Mouse (Mus musculus): ENCODE data around the gene Tmem234.
A peak's percentile ranks its signal among the peaks of the same experiment; 100 is the strongest.
"Not testable (repeated sequence)": the region's sequence is repeated elsewhere in the genome, so short reads cannot be mapped to it uniquely, and the experiment has no call there.

Gene Tmem234

DNA sequence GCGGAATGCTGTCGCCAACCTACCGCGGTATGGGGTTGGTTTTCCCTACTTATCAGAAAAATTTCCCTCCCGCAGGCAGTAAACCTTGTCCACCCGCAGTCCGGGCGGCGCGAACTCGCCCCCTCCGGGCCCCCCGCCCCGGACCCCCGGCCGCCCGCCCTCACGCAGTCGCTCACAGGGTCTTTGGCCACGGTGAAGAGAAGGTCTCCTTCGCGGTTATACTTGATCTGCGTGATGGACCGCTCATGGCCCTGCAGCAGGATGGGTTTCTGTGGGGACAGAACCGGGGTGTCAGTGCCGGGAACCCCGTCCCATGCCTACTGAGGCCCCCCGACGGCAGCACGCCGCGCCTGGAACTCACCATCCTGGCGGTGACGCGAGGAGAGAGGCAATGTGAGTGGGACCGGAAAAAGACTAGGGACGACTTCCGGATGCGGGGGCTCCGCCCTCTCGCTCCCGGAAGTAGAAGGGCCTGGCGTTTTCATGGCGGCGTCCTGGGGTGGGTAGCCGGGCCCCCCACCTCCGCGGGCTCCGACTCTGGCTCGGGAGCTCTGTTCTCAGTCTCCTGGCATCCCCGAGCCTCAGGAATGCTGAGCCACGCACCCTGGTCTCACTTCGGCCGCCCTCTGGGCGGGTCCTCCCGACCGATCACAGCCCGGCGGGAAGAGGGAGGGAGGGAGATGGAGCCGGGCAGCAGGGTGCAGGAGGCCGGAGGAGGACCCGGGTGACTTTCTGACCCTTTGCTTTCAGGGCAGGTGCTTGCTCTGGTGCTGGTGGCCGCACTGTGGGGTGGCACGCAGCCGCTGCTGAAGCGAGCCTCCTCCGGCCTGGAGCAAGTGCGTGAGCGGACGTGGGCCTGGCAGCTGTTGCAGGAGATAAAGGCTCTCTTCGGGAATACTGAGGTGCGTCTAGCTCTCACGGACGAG is at the start of gene Tmem234, which contains the start of gene Eif3i:
TSS of gene Tmem234 (plus strand) at position 436 of the 926 bp plus-strand sequence.
TSS of gene Eif3i (minus strand) at position 416 of the 926 bp plus-strand sequence.
- peak; percentile 84 to 89 for DNase-seq

DNA sequence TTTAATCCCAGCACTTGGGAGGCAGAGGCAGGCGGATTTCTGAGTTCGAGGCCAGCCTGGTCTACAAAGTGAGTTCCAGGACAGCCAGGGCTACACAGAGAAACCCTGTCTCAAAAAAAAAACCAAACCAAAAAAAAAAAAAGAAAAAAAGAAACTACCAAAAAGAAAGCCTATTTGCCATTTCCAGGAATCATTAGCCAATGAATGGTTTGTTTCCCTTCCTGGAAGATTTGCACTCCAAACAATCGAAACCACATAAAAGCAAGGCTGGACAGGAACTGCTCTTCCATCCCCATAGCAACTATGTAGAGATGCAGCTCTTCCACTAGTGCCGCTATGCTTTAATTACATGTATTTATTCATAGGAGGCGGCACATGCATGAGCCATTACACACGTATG is 46.0 kb upstream of the Tmem234 start:
- DNase-seq = not testable (repeated sequence)

DNA sequence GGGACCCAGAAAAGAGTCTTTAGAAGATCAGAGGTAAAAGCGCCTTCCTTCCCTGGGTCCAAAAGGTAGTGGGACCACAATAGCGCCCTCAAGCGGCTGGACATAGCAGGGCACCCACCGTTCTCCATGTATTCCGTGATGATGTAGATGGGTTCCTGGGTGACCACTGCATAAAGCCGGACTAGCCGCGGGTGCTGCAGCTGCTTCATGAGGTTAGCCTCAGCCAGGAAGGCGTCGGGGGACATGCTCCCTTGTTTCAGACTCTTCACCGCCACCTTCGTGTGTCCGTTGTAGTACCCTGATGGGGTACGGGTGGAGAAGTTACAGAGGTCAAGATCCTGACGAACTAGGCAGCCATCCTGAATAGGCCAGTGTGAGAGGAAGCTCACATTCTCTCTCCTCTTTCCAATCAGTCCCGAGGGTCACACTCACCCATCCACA is 45.0 kb upstream of the Tmem234 start:
- DNase-seq = peak; percentile 45 to 65

DNA sequence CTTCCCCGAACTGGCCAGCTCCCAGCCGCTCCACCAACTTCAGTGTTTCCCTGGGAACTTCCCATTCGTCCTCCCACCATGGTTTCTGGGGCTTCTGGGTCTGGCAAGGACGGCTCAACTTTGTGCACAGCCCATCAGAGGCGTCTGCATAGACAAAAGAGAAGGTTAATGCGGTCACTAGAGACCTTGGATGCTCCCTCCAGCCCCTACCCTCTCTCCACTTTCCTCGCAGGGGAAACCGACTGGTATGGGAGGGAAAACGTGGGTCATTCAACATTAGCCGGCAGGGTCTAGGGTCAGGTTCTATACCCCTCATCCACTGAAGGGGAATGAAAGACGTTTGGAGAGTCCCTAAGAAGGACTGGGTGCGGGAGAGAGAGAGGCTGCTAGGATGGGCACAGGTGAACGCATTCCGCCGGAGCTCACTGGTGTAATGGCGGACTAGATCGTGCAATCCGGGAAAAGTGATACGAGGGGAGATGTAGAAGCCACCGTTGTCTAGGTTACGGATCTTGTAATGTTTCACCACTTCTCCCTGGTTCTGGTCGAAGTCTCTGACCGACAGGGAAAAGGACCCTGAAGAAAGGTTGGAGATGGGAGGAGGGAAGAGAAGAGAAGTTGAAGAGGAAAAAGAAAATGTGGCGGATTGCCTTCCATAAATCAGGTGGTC is 44.5 kb upstream of the Tmem234 start:
- no peak for DNase-seq

DNA sequence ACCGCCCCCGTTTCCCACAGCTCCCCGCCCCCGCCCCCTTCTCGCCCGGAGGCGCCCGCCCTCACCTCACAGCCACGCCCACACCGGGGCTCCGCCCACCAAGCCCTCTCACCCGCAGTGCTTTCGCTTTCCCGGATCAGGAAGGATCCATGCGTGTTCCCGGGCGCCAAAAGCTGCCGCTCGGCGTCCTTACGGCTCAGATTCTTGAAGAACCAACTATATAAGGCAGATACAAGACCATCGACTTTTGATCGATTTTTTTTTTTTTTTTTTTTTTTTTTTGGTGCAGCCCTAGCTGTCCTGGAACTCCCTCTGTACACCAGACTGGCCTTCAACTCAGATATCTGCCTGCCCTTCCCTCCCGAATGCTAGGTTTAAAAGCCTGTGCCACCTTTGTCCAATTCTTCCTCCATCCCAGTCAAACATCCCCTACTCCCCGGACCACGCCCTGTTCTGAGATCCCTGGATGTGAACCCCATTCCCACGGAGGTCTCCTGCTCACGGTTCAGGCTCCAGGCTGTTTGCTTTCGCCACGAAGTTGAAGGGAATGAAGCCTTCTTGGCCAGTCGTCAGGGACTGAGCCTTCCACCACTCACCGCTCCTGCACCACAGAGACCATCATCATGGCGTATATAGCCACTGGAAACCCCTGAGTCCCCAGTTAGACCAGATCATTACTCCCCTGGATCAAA is 43.8 kb upstream of the Tmem234 start:
- DNase-seq = peak; percentile 90 to 93

DNA sequence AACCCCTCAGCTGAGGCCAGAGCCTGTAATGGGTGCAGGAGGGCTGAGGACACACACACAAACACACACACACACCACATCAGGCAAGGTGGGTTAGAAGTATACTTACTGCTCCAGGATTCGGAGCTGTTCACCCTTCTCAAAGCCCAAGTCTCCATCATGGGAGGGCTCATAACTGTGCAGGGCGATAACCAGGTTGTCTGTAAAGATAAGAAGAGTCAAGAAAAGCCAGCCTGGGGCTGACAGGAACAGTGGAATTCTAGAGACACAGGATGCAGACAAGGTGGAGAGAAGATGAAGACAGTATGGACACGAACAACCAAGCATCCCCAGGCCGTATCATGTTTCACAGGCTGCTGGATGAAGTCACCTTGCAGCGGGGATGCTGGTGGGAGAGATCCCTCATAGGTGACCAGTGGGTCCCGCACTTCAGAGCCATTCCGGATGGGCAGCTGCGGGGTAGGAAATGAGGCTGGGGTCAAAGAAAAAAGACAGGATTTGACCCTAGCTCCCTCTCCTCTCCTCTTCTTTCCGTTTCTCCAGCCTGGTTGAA is 43.1 kb upstream of the Tmem234 start:
- DNase-seq = no peak

DNA sequence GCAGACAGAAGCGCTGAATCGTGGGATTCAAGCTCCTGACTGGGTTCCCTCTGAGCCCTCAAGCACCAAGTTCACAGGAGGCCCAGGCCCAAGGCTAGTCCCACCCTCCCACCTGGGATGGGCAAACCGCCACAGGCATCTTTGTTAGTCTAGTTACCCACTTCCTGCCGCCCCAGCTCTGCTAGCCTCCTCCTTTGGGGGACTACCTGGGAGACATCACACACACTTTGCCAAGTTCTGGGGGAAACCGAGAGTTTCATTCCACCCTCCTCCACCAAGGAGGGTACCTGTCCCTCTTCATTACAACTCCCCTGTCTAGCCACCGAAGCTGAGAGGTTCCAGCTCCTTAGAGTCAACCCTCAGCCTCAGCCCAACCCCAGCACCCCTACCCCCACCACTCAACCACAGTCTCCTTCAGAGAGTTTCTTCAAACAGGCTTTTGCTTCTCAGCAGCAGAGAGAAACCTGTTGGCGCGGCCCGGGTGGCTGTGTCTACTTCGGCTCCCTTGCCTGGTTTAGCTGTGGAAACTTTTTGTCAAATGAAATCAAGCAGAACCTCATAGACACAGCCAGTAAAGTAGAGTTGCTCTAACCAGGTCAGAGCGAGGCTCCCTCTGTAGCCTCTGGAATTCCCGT is 42.0 kb upstream of the Tmem234 start:
- no peak for DNase-seq

DNA sequence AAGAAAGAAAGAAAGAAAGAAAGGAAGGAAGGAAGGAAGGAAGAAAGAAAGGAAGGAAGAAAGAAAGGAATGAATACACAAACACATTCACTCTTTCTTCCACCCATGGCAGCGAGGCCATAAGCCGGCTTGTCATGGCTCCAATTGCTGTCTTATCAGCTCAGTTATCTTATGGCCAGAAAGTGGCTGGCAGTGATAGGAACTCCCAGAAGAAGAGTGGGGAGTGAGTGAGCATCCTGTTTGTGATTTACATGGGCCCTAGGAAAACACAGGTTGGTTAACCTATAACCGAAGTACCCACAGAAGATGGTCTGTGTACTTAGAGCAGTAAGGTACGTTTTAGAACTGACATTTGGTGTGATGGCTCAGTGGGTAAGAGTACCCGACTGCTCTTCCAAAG is 39.3 kb upstream of the Tmem234 start:
- DNase-seq = no peak

DNA sequence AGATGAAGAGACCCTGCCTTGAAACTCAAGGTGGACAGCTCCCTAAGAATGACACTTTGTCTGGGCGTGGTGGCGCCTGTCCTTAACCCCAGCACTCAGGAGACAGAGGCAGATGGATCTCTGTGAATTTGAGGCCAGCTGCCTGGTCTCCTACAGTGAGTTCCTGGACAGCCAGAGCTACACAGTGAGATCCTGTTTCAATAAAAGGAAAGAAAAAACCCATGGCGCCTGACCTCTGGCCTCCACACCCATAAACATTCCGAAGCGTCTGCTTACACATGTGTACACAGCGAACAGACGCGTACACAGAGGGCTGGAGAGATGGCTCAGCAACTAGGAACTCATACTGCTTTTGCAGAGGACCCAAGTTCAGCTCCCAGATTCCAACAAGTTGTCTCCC is 36.8 kb upstream of the Tmem234 start:
- no peak for DNase-seq

DNA sequence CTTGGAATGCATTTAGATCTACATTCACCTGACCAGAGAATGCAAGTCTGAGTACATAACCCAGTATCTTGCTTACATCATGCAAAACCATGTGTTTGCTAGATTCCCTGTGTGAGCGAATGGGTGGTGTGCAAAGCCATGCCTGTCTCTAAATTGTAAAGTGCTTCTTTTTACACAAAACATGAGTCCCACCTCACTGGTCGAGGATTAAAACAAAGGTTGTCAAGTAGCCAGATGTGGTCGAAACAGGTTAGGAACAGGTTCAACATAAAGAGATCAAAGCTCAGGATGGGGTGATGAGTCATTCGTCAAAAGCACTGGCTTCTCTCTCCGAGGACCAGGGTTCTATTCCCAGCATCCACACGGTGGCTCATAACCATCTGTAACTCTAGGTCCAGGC is 35.3 kb upstream of the Tmem234 start:
- no peak for DNase-seq

DNA sequence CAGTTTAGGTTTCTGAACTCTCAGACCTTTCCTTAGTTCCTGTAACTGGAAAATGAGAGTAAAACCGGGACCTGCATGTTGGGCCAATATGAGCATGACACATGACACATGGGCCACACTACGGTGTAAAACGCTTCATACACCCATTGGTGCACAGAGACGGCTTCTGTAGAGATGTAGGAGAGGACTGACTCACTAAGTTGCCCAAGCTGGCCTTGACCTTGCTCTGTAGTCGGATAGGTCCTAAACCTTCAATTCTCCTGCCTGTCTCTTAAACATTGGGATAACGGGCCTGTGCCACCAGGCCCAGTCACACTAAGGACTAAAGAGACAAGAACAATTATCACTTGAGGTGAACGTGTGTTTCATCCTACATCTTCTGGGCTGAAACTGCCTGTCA is 32.1 kb upstream of the Tmem234 start:
- no peak for DNase-seq

DNA sequence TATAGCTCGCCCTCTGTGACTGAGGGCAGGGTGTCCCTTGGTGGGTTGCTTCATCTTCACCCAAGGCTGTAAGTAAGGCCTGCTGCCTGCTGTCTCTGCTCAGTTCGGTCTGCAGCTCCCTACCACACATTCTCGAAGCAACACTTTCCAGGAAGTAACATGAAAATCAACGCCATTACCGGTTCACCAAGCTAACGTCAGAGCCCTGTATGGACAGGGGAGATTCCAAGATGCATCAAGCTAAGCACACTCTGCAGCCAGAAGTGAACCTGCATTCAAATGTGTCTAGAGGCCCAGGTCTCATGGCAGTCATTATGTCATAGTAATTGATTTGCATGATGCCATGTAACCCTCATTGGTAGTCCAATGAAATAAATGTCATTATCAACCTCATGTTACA is 30.4 kb upstream of the Tmem234 start:
- no peak for DNase-seq

DNA sequence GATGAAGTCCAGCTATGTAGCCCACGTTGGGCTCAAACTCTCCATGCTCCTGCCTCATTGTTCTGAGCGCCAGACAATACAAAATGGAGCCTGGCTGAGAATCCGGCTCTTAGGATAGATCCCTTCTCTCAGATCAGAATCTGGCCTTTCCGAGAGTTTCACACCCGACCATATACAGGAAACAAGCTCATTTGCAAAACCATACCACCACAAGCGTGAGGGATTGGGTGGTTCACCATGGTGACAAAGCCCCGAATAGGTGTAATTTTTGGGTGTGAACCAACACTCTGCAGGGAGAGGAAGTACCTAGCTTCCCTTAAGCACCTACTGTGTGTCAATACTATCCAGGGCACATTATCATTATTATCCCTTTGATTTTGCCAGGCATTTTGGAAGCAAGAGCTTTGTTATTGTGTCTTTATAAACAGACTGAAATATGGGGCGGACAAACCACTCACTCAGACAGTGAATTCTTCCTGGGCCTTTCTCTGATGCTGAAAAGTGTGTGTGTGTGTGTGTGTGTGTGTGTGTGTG is 28.9 kb upstream of the Tmem234 start:
- no peak for DNase-seq

DNA sequence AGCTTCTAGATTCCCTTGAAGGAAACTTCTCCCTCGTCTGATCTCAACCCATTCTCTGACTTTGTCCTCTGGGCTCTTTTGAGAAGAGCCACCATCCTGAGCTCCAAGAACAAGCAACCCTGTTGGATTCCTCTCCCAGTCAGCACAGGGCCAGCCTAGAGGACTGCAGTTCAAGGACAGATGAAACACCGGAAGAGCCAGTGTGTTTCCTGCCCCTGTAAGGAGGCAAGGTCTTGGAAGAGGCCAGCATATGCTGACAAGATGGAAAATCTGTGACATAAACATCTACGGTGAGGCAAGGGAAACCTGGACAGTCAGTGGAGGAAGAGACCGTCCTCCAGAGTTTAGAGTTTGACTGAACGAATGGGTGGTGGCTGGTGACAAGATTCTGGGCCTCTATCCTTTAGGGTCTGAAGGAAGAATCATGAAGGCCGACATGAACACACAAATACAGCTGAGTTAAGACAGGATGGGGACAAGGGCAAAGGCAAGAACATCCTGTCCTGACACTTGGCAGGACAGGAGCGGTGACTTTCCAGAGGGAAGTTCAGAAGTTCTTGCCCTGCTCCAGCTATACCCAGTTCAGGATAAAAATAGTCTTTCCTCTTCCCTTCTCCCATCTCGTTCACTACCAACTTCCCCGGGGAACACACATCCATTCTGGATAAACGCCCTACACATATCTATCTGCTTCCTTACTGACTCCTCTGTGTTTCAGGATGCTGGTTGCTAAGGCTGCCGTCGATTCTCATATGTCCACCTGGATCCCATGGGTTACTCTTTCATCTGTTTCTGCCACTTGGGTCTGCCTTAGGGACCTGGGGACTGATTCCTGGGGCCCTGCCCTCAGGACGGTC is 28.0 kb upstream of the Tmem234 start:
- DNase-seq = no peak

DNA sequence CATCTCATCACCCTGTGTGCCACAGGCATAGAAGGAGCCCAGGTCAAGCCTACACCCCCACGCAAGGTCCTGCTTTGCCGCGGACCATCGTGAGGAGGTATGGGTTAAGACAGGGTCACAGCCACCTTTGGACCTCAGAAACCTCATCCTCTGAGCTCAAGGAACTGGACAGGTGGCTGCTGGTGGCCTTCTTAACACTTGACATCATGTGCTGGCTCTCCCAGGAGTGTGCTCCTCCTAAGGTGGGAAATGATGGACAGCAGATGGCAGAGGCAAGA is 27.4 kb upstream of the Tmem234 start:
- no peak for DNase-seq

DNA sequence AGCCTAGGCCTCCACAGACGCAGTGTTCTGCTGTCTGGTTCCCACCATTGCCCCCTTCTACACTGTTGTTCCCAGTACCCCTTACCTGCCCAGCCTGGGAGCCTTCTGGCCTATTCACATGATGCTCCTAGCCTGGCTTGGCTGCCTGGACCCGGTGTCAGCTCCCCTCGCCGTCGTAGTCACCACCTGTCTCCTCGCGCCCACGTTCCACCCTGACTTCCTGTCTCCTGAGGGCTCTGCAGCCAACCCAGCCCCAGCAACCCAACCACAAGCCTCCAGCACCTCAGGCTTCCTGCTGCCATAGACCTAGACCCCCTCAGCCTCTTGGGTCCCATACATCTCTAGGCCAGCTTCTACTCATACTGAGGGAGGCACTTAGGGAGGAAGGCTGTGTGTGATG is 27.0 kb upstream of the Tmem234 start, which contains the start of gene Lck:
TSS of gene Lck (minus strand) at position 212 of the 400 bp plus-strand sequence.
- DNase-seq = no peak

DNA sequence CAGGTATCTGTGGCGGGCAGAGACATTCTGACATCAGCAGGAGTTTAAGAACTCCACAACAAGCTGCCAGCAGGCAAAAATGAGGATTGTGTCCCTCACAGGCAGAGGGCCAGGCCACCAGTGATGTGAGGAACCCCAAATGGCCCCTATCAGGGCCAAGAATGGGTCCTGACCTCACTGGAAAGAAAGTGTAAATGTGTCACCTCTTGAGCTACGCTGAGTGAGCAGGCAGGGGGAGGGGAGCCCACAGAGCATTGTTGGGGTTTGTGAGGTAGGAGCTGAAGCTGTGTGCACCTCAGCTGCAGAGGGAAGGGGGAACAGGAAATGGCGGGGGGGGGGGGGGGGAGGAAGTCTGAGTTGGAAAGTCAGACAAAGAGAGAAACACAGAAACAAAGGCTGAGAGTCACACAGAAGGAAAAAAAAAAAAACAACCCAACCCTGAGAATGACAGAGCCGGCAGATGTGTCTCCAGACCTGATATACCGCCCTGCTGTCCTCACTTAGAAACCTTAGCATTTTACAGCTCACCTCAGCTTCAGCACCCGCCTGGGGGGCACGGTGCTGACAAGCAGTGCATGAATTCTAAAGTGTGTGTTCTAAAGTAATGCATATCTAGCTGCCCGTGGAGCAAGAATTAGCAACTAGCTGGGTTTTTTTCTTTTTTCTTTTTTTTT is 25.2 kb upstream of the Tmem234 start:
- DNase-seq = peak; percentile 26 to 45

DNA sequence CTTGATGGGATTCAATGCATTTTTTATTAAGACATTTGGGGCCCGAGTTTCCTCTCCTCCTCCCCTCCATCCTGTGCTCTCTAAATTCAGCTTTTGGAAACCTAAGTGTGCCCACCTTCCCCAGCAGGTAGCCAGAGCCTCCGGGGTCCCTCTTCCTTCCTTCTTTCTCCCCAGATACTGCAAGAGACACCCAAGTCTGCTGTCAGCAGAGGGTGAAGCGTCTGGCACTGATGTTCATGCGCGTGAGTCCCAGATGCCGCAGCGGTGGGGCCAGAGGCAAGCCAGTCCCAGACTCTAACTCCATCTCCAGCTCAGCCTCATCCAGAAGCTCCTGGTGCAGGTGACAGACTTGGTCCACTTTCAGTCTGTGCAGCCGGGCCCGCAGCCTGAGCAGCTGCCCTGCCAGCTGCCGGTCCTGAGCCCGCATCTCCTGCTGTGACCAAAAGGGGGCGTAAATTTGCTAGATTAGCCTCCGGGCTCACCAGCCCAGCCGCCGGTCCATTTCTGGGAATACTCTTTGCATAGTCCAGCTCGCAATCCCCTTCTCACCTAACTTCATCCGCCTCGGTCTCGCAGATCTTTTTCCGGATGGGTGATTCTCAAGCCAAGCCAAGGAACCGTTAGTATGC is 23.5 kb upstream of the Tmem234 start:
- peak; percentile 67 to 69 for DNase-seq

DNA sequence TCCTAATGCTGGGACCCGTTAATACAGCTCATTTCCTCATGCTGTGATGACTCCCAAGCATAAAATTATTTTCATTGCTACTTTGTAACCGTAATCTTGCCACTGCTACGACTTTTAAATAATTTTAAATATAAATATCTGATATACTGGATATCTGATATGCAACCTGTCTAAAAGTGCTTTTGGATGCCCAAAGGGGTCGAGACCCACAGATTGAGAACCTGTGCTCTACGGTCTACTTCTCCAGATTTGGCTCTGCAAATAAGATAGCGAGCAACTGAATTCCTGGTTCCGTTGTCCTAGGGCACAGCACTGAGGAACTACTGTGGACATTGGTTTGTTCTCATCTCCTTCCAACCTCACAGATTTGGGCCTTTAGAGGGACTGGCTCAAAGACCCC is 22.8 kb upstream of the Tmem234 start:
- no peak for DNase-seq

DNA sequence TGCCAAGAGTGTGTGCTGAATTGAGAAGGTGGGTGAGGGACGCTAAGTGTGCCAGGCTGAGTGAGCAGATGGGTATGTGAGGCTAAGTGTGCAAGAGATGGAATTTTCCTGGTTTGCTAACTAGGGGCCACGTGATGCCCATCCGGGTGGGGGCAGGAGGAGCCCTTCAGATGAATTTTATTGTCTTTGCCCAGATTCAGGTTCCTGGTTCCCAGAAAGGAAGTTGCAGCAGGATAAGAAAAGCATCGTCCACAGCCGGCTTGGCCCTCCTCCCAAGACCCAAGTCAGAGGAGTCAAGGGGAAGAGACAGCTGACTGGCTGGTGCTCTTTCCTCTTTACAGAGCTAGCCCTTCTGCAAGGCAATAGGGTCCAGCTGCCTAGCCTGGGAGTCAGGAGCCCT is 22.0 kb upstream of the Tmem234 start, which contains the start of gene Fam167b:
TSS of gene Fam167b (minus strand) at position 84 of the 400 bp plus-strand sequence.
- DNase-seq = no peak
